Mouse (Mus musculus): ENCODE results near the gene Zfp973. TPM values are rescaled to one million over a fixed set of nuclear protein-coding genes. Genes with fewer than 3 reads are reported as not detected.
"Not testable (repeated sequence)": the region's sequence is repeated elsewhere in the genome, so short reads cannot be mapped to it uniquely, and the experiment has no call there.

Gene Zfp973
- 8.5 and 9.4 TPM in 2 replicates for polyA plus RNA-seq (2015; fragmentation: Nextera tagmentation; extraction: Ambion mirVana)

DNA sequence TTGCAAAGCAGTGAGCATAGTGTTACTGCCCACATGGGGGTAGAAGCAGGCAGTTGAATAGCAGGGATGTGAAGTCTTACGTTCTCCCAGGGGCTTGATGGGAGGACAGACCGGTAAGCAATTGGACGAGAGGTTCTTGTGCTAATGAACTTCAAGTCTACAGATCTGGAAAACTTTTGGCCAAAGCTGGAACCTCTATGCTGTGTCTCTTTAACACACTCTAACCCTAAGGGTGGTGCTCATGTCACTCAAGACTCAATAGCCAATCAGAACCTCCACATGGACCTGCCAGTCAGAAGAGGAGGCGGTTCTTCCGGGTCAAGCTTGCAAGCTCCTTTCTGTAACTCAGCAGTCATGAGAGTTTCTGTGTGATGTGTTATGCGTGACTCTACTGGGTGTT, at the start of gene Zfp973:
TSS of gene Zfp973 (plus strand) at position 301 of the 400 bp plus-strand sequence.
- H3K27me3 ChIP-seq; H3K4me3 ChIP-seq; H3K9me3 ChIP-seq; H3K27ac ChIP-seq (replicated peaks); H3K36me3 ChIP-seq; ATAC-seq (ENCODE audit: low FRiP score, low read depth); H3K4me2 ChIP-seq; H3K4me1 ChIP-seq (replicated peaks); H3K9ac ChIP-seq: not testable (repeated sequence)
- no CpG with 5 or more reads among the region's 6 CpGs for WGBS

- H3K9ac ChIP-seq; H3K27me3 ChIP-seq; H3K36me3 ChIP-seq; H3K4me3 ChIP-seq; H3K4me2 ChIP-seq; H3K9me3 ChIP-seq; ATAC-seq (ENCODE audit: low FRiP score, low read depth); H3K27ac ChIP-seq (replicated peaks); H3K4me1 ChIP-seq (replicated peaks): not testable (repeated sequence)
- no CpG with 5 or more reads among the region's 4 CpGs for WGBS
Measured at GRCm38 (mm10) chr2:176636244-176636643, 34.1 kb upstream of the Zfp973 start, which contains the start of gene Gm14308. Gene Gm14308 (minus strand): TSS chr2:176636344.

- H3K27ac ChIP-seq (replicated peaks); H3K4me1 ChIP-seq (replicated peaks); H3K9me3 ChIP-seq; H3K36me3 ChIP-seq; ATAC-seq (ENCODE audit: low FRiP score, low read depth); H3K27me3 ChIP-seq: not testable (repeated sequence)
- WGBS = 0% methylated on average over 4 of the region's 6 CpGs
- H3K4me2 ChIP-seq = peak within 1 kb of the TSS; percentile 48
- H3K4me3 ChIP-seq = peak within 1 kb of the TSS; percentile 47
- H3K9ac ChIP-seq = peak within 1 kb of the TSS; percentile 36; the same call in 1 of the 2 replicates
Measured at GRCm38 (mm10) chr2:176708051-176708450, 37.7 kb downstream of the Zfp973 start, which contains the start of gene Gm14305. Gene Gm14305 (plus strand): TSS chr2:176708328.

Other genes with a start within 250 kb of the Zfp973 start
- gene Gm14435, start 246.9 kb upstream of the Zfp973 start, polyA plus RNA-seq (2015; fragmentation: Nextera tagmentation; extraction: Ambion mirVana) = 9.2 and 11.2 TPM in 2 replicates
- 19.5 and 24.8 TPM in 2 replicates for gene Gm14434, start 183.7 kb upstream of the Zfp973 start, polyA plus RNA-seq (2015; fragmentation: Nextera tagmentation; extraction: Ambion mirVana)
- gene Zfp967, start 149.5 kb upstream of the Zfp973 start, polyA plus RNA-seq (2015; fragmentation: Nextera tagmentation; extraction: Ambion mirVana) = not detected in 2 replicates
- gene Gm14308, start 34.2 kb upstream of the Zfp973 start, polyA plus RNA-seq (2015; fragmentation: Nextera tagmentation; extraction: Ambion mirVana) = 7.7 and 20.5 TPM in 2 replicates
- gene Gm14305, start 37.8 kb downstream of the Zfp973 start, polyA plus RNA-seq (2015; fragmentation: Nextera tagmentation; extraction: Ambion mirVana) = 33.1 and 36.1 TPM in 2 replicates
- 8.2 and 9.0 TPM in 2 replicates for gene Gm14295, start 128.1 kb downstream of the Zfp973 start, polyA plus RNA-seq (2015; fragmentation: Nextera tagmentation; extraction: Ambion mirVana)
- not detected in 2 replicates for gene Gm14408, start 160.6 kb downstream of the Zfp973 start, polyA plus RNA-seq (2015; fragmentation: Nextera tagmentation; extraction: Ambion mirVana)

Measured in hindbrain, embryonic 15.5 days (tissue).